Mouse (Mus musculus): ENCODE measurements around the gene Tgfb2. TPM values are rescaled to one million over a fixed set of nuclear protein-coding genes. Genes with fewer than 3 reads are reported as not detected.

Tgfb2 gene
- total RNA-seq, 4 experiments from 2014 or later, result 23.8 to 32.4 (median 26.5) TPM

DNA sequence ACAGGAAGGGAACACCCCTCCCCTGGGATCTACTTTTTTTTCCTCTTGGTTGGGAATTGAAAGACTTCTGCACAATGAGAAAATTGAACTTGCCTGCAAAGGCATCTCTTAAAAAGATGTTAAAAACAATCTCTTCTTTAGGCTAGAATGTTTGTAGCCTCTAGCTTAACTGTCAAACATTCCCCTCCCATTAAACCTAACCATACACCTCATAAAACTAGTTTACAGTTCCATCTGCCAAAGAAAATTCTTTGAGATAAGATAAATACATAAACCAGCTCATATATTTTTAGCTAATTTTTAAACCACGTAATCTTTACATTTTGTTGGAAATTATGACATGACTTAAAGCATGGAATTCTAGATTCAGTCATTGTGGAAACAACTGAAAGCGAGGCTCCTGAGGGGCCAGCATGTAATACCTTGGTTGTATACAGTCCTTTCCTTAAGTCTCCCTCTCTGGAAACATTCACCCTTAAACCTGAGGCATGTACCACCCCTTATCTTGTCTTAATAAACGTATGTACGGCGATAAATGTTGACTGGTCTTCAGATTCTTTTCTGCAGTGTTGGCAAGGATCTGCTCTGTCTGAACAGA lies 49.0 kb downstream of the Tgfb2 start:
- no peak for DNase-seq (ENCODE audit: low spot score in 2 of 2)

DNA sequence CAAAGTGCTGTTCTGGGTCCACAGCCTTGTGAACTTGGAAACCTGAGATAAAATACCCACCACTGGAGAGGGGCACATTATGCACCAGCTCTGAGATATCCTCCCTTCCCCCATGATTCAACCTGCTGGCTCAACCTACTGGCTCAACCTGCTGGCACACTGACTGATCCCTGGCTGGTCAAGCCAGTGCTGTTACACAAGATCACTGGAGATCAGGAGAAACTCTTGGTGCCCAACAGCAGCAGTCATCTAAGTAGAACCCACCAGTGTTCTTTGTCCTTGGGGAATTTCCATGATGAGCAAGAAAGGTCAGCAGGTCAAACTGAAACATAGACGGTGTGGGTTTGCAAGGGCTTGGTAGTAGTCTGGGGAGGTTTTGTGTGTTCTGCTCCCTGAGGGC lies 49.6 kb downstream of the Tgfb2 start:
- no peak for DNase-seq (ENCODE audit: low spot score in 2 of 2)

DNA sequence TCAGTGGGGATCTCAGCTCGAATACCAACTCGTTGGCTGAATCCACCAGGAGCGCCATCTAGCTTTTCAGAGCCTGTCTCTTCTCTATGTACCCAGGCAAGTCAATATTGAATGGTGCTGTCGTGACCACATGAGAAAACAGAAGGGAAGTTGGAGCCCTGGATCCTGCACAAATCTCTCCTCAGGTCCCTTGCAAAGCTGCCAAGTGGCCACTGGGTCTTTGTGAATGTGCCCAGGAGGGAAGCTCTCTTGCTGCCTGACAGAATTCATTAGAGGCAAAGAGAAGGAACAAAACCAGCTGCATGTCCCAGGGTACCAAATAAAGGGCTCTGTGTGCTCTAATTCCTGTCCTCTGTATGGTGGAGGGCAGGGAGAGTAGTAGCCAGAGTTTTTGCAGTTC lies 50.7 kb downstream of the Tgfb2 start:
- DNase-seq (ENCODE audit: low spot score in 2 of 2), result peak; percentile 38 to 57

DNA sequence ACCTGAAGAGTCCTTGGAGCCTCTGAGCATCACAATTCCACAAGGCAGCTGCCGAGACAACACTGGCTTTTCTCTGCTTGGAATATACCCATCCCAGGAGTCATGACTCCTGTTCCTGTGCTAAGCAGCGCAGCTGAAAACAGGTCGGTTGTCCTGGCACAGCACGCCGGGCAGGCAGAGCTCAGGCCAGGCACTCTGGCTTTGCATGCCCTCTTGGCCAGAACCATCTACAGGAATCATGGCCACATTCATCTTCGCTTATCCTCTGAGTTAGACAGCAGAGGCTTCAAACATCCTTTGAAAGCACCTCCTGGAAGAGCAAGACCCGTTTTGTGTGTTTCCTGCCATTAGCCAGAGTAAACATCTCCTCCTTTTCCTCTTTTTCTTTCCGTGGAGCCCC lies 53.6 kb downstream of the Tgfb2 start:
- no peak for DNase-seq (ENCODE audit: low spot score in 2 of 2)

DNA sequence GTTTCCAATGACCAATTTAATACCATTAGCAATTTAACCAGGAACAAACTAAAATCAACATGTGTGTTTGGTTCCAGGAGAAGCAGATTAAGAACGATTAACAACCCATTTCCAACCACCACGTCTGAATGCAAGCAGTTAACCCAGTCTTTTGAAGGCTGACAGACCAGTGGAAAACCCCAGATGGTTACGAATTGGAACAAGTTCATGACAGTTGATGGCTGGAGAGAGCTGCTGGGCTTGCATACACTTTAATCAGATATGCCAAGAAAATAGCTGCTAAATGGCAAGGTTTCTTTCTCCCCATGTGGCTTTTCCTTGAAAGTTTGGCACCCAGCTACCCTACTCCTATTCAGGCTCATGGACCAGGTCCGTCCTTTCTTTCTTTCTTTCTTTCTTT lies 55.8 kb downstream of the Tgfb2 start:
- no peak for DNase-seq (ENCODE audit: low spot score in 2 of 2)

DNA sequence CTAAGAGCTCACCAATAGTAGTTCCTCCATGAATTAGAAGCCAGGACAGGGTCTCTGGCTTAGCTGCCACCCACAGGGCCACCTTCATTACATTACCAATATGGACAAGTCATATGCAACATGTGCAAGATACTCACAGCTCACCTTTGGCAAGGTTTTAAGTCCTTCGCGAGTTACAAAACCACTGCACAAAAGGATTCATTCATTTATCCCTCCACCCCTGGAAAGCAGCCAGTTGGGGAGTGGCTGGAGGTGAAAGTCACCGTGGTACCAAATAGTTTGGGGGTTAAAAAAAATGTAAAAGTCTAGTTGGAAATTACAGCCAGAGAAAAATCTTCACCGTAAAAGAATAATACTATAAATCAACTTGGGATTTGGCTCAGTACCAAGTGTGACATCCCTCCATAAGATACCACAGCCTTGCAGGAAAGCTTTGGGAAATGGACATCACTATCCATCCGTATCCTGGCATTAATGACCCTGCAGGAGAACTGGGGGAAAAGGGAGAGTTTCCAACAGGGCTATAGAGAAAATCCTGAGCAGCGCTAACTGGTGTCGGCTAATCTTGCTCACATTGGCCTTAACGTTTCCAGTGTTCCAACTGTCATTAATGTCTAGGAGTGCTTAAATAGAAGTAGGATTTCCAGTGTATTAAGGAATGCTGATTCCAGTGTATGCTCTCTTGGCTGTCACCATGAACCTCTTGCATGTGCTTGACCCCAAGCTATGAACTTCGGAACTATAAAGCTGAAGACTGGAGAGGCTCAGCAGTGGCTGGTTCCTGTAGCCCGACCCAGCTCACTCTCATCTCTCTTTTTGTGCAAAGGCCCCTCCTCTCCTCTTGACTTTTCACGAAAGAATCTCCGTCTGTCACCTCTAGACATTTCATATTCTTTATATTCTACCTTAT lies 68.2 kb downstream of the Tgfb2 start:
- no peak for DNase-seq (ENCODE audit: low spot score in 2 of 2)

DNA sequence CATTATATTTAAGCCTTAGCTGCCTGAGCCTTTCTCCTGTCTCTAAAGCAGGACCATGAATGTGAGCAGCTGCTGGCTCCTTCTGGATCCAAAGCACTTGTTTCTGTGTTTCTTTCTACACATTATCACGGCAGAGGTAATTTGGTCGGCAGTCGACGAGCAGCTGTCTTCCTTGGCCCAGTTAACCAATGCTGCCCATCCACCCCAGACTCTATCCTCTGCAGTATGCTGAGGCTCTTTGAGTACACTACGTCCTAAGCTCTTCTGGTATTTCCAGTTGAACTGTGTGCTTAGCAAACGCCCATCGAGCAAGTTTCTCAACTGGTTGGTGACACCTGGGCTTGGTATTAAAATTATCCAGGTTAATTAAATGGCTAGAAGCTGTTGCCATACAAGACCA lies 70.7 kb downstream of the Tgfb2 start:
- no peak for DNase-seq (ENCODE audit: low spot score in 2 of 2)

DNA sequence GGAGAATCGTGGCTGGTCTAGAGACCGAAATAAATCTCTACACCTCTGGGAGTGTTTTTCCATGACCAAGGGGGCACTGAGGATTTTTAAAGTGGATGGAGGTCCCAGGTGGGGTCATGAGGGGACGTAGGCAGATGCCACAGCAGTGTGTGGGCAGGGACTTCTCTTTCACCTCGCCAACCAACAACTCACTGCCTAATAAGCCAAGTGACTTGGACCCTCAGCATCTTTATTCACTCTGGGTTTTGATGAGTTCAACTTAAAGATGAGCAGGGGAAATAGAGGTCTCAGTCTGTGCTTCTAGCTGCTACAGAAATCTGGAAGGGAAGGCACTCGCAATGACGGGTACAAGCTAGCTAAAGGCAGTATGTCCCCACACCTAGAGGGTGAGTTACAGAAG lies 74.3 kb downstream of the Tgfb2 start:
- DNase-seq (ENCODE audit: low spot score in 2 of 2), result no peak

DNA sequence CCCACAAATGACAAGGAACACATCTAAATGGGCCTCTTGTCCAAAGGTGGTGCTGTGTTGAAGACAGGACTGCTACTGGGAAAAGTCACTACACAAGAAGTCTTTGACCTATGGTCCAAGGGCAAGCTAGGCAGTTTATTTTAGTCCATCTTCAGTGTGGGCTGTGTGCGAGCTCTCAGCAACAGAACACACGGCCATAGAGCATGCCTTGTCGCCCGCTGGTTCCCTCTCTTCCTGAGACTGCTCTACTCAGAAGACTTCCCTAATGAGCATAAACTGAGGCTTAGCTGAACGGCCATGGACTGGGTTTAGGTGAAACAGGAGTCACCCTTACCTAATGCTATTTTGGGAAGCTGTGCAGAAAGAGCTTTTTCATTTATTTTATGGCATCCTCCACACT lies 74.8 kb downstream of the Tgfb2 start:
- no peak for DNase-seq (ENCODE audit: low spot score in 2 of 2)

DNA sequence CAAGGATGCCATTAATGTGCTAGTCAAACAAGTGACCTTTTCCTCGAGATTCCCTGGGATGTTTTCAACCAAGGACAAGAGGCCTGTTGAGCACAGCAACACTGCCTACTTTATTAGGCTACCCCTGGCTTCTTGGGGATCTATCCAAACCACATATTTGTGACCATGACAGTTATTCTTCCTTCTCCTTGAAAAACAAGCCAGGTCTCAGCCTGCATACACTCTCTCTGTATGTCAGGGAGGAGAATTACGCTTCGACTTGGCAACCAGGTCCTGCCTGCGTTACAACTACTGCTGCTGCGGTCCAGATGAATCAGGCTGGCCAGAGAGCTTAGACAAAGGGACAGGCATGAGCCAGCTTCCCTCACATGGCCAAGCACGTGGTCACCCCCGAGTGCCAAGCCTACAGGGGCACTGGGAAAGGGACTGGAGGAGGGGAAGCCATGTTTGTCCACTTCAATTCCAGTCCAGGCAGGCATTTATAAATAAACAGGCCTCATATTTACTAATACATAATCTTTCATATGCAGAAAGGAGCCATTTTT lies 78.3 kb downstream of the Tgfb2 start:
- DNase-seq (ENCODE audit: low spot score in 2 of 2), result peak; percentile 53 to 75

DNA sequence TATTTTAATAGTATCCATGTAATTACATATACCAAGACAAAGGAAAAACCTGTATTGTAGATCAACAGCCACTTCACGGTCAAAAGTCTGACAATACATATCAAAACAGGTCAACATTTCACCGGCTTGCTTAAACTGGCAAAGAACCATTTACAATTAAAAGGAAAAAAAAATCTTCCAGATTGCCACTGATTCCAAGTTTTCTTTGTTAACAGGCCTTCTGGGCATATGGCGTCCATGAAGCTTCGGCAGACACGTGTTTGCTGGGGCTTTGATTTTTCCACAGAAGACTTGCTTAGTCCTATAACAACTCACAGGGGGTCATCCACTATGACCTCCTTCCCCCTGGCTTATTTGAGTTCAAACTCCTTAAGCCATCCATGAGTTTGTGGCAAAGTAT lies 81.3 kb downstream of the Tgfb2 start:
- no peak for DNase-seq (ENCODE audit: low spot score in 2 of 2)

DNA sequence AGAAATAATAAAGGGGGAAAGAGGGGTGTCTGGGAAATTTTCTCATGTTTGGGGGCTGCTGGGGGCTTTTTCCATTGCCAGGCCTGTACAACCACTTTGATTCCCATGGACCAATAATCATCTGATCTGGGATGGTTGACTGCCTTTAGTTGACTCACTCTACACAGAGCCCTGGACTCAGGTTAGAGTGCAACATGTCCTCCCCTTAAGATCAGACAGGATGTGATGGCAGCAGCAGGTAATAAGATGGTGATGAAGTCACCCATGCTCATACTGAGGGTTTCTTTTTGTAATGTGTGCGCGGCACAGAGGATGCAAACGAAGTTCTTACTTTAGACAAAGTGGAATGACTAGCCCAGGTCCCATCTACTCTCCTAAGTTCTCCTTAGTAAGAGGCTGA lies 84.0 kb downstream of the Tgfb2 start:
- no peak for DNase-seq (ENCODE audit: low spot score in 2 of 2)

DNA sequence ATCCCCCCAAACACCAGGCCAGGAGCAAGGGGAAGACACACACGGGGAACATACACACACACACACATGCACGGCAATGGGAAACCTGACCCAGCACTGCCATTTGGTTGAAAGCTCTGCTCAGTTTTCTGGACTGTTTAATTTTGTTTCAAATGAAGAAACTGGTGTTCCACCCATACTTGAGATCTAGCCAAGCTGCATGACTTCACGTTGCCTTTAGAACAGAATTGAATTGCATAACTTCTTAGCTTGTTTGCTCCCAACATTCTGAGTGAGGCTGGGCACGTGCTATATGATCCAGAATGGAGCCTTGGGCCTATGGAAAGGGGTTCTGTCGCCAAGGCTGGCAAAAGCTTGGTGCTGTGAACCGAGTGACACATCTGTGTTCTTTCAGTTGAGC lies 87.5 kb downstream of the Tgfb2 start:
- DNase-seq (ENCODE audit: low spot score in 2 of 2), result no peak

DNA sequence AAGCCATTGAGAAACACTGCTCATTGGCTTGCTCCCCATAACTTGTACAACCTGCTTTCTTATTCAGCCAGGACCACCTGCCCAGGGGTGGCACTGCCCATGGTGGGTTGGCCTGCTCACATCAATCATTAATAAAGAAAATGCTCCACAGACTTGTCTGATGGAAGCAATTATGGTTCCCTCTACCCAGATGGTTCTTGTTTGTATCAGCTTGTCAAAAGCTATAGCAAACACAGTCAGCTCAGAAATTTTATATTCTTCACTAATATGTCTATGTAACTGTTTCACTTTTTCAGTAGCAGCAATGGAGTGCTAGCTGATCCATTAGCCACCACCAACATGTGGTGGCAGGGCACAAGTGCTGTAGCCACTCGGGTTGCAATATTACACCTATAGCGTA lies 94.4 kb downstream of the Tgfb2 start:
- no peak for DNase-seq (ENCODE audit: low spot score in 2 of 2)

DNA sequence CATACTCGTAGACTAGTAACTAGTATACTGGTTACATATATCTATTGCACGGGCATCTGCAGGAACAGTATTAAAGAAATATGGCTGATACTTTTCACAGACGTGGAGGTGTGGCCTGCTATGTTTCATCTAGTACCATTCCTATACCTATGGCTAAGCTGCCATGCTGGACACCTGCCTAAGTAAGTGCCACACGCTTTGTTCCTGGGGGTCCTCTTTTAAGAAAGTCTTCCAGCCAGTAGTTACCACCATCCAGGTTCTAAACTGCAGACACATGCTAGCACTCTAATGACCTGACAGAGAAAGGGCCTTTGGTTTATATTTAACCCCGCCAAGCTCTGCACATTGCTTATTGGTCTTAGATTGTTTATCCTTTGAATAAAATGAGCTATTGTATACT lies 95.3 kb downstream of the Tgfb2 start:
- no peak for DNase-seq (ENCODE audit: low spot score in 2 of 2)

DNA sequence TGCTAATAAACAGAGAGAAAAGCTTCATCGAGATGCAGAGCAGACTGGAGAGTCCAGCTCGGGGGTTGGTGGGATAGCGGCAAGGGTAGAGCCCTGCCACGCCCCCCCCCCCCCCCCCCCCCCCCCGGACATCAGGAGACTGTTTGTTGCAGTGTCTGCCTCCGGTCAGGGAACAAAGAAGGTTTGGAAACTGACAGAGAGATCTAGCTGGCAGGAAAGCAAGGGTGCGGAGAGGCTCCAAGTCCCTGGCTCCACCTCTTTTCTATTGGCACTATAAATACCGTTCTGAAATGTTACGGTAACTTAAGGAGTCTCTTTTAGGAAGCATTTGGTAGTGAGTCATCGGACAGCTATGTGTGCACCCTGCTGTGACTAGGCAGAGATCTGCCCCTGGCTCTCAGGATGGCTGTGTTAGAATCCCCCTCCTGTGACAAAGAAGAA lies 96.0 kb downstream of the Tgfb2 start:
- DNase-seq (ENCODE audit: low spot score in 2 of 2), result no peak

DNA sequence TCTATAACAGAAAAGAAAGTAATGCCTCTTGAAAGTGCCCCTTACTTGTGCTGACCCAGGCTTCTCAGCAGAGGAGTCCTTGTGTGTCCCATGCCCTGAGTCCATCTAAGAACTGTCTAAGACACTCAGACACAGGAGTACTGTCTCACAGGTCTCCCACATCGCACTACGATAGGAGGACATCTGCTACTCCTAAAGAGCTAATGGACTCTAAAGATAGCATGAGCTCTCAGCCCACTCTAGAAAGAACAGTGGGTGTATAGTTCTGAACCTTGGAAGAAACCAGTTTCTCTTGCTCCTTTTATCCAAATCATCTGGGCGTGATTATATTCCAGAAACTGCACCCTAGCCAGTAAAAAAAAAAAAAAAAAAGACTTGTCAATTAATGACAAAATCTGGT lies 97.7 kb downstream of the Tgfb2 start:
- no peak for DNase-seq (ENCODE audit: low spot score in 2 of 2)

DNA sequence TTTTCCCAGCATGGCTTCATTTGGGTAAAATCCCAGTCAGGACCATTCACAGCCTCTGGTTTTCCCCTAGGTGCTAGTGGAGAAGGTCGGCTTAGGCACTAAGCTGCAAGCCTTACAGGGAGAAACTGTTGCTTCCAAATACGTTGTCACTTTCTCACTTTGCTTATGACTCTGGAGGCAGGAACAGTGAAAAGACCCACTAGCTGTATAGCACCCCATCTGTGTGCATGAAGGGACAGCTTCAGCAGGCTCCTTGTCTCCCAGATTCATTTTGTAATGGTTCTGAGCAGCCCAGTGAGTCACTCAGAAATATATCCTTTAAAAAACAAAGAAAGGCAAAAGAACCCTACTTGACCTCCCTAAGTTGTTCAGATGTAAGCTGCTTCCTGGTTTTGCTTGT lies 100.2 kb downstream of the Tgfb2 start:
- no peak for DNase-seq (ENCODE audit: low spot score in 2 of 2)

DNA sequence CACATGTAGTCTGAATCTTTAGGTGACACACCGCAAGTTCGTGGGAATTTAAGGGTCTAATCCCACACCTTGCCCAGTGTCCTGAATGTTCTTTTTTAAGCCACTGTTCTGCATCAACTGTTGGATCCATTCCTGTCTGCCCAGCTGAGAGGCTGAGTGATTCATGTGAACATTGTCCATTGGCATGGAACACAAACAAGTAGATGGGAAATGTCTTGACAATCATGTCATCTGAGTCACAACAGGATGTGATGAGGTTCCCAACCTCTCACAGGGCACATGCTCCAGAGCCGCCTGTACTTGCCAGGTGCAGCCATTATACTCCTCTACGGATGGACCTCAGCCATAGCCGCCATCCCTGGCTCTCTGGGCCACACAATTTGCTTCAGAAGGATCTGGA lies 101.7 kb downstream of the Tgfb2 start:
- DNase-seq (ENCODE audit: low spot score in 2 of 2), result no peak

DNA sequence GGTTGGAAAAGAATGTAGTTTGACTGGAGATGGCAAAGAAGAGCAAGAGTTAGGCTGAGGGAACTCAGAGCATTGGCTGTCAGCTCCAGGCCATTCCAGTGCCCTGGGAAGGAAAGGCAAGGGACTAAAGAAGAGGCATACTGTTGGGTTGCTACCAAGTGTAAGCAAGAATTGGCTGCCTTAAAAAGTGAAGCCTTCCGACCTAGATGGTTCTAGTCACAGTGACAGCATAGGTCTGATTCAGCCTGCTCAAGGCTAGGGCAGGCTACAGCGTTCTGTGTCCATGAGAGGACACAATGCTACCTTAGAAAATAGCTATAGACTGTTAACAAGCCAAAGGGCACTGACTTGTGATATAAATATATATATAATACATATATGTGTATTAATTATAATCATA lies 117.6 kb downstream of the Tgfb2 start:
- DNase-seq (ENCODE audit: low spot score in 2 of 2), result no peak

DNA sequence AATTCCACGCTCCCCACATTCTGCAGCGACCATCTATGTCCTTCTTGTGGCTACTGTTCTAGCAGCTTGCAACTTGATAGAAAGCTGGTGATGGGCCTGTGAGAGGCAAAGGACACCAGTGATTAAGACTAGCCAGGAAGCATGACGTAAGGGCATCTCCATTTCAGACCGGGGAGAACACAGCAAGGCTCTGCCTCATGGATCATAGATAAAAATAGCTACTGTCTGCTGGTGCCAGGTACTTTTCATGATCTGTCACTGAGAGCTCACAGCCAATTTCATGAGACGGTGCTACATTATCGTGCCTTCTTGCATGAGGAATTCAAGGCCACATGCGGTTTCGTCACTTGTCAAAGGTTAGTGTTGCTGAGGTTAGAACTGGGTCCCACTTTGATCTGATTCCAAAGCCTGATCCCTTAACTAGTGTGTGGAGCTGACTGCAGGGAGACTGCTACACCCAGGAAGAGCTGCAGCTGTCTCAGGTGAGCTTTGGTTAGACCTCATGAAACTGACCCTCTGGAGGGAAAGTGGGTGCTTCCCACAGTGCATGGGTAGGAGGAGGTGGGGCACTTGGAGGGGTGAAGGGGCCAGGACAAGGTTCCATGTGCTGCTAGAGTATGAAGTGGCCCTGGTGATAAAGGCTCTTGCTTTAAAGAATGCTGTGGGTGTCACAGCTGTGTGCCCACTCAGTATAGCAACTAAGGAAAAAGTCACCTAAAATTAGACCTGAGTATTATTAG lies 118.6 kb downstream of the Tgfb2 start:
- peak; percentile 8 to 19 for DNase-seq (ENCODE audit: low spot score in 2 of 2)

DNA sequence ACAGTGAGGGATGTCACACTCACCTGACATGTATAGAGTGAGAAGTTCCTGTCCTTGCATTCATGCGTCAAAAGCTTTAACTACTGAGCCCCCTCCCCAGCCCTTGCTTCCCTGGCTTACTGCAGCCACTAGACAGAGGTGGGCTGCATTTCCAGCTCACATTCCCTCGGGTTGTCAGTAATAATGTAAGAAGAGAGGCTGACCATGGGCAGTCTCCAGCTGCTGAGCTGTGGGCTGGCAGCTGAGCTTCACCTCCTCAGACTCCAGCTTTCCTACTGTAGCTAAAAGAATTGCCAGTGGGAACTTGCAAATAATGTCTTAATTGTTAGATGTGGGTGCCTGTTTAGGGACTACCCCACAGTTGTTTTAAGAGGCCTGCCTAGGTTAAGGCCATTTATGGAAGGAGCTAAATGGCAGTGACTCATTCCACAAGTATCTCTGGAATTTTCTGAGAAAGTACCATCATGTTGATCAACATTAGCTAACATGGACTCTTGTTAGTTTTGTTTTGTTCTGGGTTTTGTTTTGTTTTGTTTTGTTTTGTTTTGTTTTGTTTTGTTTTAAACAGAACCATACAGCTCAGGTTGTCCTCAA lies 120.1 kb downstream of the Tgfb2 start:
- DNase-seq (ENCODE audit: low spot score in 2 of 2), result no peak
